Mouse (Mus musculus) limb, embryonic 10.5 days (tissue): Measurements from ENCODE around the gene Hpse2. TPM values are rescaled to one million over a fixed set of nuclear protein-coding genes. Genes with fewer than 3 reads are reported as not detected.
A peak's percentile ranks its signal among the peaks of the same experiment; 100 is the strongest.

Experiments
- DNase-seq: peaks from one replicate; pipeline ENCODE4 v3.0.0-alpha.2; 2017; ENCODE audit warnings: low spot score
- H3K27ac ChIP-seq: fragments of 300-500 bp; sonication (generic); 2 replicates; pipeline ENCODE4 v1.5.1; 2016; ENCODE audit warnings: mild to moderate bottlenecking
- H3K27me3 ChIP-seq: fragments of 300-500 bp; sonication (generic); 2 replicates; pipeline ENCODE4 v1.6.1; 2016; ENCODE audit warnings: low read depth, mild to moderate bottlenecking; ENCODE audit not compliant: poor library complexity, severe bottlenecking
- H3K36me3 ChIP-seq: fragments of 300-500 bp; sonication (generic); 2 replicates; pipeline ENCODE4 v1.6.1; 2016; ENCODE audit warnings: mild to moderate bottlenecking, moderate library complexity
- H3K4me1 ChIP-seq: fragments of 300-500 bp; sonication (generic); 2 replicates; pipeline ENCODE4 v1.6.1; 2016
- H3K4me3 ChIP-seq: fragments of 300-500 bp; sonication (generic); 2 replicates; pipeline ENCODE4 v1.5.1; 2016; ENCODE audit warnings: mild to moderate bottlenecking, moderate library complexity
- H3K9me3 ChIP-seq: fragments of 300-500 bp; sonication (generic); replicated peaks from 2 replicates; pipeline ENCODE4 v1.6.1; 2016; ENCODE audit warnings: mild to moderate bottlenecking
- WGBS: fragments of 180-500 bp; shearing (Covaris S2); methylation state at CpG from one replicate; pipeline ENCODE4 v1.1.7; 2016; 5-methylcytosine and 5-hydroxymethylcytosine counted together
- polyA plus RNA-seq: library from polyadenylated mRNA; unstranded; fragments of >200 nt; fragmentation: Nextera tagmentation; extraction: Ambion mirVana; gene quantifications from 2 replicates; pipeline ENCODE4 v1.2.1, GENCODE M21; 2016

Gene Hpse2
- polyA plus RNA-seq, 1 experiment from 2014 or later, result 6.0 TPM

DNA sequence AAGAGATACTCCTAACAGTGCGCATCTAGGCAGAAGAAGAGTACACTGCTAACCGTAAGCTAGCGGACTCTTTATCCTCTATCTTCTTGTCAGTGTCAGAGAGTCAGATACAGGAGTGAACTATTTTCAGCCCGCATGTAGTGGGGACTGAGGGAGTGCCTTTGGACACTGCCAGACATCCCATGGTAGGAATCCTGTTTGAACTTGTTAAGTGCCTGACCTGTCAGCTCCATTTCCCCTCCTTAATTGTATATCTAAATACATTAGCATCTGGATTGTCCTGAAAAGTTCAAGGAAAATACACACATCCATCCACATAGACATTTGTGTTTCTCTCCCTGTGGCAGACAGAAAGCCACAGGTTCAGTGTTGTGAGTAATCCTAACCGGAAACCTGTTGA lies 531.1 kb downstream of the Hpse2 start:
- Histone ChIP-seq H3K36me3 (no peaks in the 10 kb centered on the region), H3K27me3 (no peaks in the 10 kb centered on the region), H3K4me1 (no peaks in the 10 kb centered on the region), H3K27ac (no peak overlapping the region), H3K9me3 (no peaks in the 10 kb centered on the region), H3K4me3 (no peak overlapping the region)
- WGBS, result 87% methylated on average over 5 of the region's 5 CpGs
- DNase-seq, result peak; percentile 20

DNA sequence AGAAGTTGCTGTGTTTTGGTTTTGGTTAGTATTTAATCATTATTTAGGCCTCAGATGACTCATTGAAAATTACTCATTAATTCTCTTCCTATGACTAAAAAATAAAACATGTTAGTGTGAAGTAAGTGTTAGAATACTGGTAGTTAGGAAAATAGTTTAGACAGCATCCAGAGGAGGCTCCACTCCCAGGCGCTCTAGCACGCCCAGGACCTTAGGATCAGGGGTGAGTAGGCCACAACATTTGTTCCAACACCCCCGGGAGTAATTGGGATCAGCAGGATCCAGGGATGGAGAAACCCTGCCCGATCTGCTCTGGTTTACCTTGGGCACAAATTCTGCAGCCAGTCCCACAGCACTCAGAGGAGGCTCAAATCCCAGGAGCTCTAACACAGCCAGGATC lies 532.5 kb downstream of the Hpse2 start:
- Histone ChIP-seq H3K4me3 (no peak overlapping the region), H3K36me3 (no peaks in the 10 kb centered on the region), H3K27me3 (no peaks in the 10 kb centered on the region), H3K27ac (no peak overlapping the region), H3K9me3 (no peaks in the 10 kb centered on the region), H3K4me1 (no peaks in the 10 kb centered on the region)
- peak; percentile 24 for DNase-seq
- 85% methylated on average over 4 of the region's 4 CpGs for WGBS

- Histone ChIP-seq H3K36me3 (no peaks in the 10 kb centered on the region), H3K9me3 (no peaks in the 10 kb centered on the region), H3K27me3 (no peaks in the 10 kb centered on the region), H3K27ac (no peak overlapping the region), H3K4me3 (no peak overlapping the region), H3K4me1 (peaks cover 2% of the 10 kb centered on the region; the same call in 1 of the 2 replicates)
- peak; percentile 16 for DNase-seq
- 81% methylated on average over 5 of the region's 5 CpGs for WGBS
These were observed 537.7 kb downstream of the Hpse2 start for GRCm38 (mm10) chr19:42850444-42850843.

- H3K27ac ChIP-seq, result no peak overlapping the region
- no peak overlapping the region for H3K4me3 ChIP-seq
- peaks cover 4% of the 10 kb centered on the region; the same call in 1 of the 2 replicates for H3K4me1 ChIP-seq
- DNase-seq, result no peak
- no peaks in the 10 kb centered on the region for H3K27me3 ChIP-seq
- 88% methylated on average over 4 of the region's 4 CpGs for WGBS
- H3K36me3 ChIP-seq, result no peaks in the 10 kb centered on the region
- H3K9me3 ChIP-seq, result no peaks in the 10 kb centered on the region
These were observed 548.4 kb downstream of the Hpse2 start for GRCm38 (mm10) chr19:42839621-42840294.

DNA sequence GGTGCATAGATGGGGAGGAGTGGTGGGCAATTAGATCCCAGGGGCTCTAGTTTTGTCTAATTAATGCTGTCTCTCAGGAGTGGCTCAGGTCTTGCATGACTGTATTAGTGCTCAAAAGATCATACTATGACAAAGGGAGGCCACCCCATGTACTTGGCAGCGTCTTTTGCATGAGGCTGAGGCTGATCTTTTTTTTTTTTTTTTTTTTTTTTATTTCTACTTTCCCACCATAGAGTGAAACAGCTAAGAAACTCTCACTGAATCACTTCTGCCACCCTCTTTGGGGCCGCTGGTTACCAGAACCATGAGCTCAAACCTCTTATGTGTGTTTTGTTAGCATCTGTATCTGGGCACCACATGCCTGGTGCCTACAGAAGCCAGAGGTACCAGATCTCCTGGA lies 549.0 kb downstream of the Hpse2 start:
- DNase-seq, result no peak
- Histone ChIP-seq H3K27ac (no peak overlapping the region), H3K36me3 (no peaks in the 10 kb centered on the region), H3K27me3 (no peaks in the 10 kb centered on the region), H3K9me3 (no peaks in the 10 kb centered on the region), H3K4me1 (peaks cover 4% of the 10 kb centered on the region; the same call in 1 of the 2 replicates), H3K4me3 (no peak overlapping the region)
- WGBS, result 91% methylated on average over 2 of the region's 2 CpGs

- H3K36me3 ChIP-seq, result no peaks in the 10 kb centered on the region
- H3K9me3 ChIP-seq, result no peaks in the 10 kb centered on the region
- no peak overlapping the region for H3K27ac ChIP-seq
- 82% methylated on average over 2 of the region's 2 CpGs for WGBS
- H3K4me3 ChIP-seq, result no peak overlapping the region
- no peak for DNase-seq
- no peaks in the 10 kb centered on the region for H3K27me3 ChIP-seq
- peaks cover 4% of the 10 kb centered on the region; the same call in 1 of the 2 replicates for H3K4me1 ChIP-seq
These were observed 549.9 kb downstream of the Hpse2 start for GRCm38 (mm10) chr19:42838271-42838670.

GRCm38 (mm10) chr19:42837591-42837990 lies 550.6 kb downstream of the Hpse2 start:
- H3K4me3 ChIP-seq, result no peak overlapping the region
- no peak for DNase-seq
- H3K27ac ChIP-seq, result no peak overlapping the region
- H3K27me3 ChIP-seq, result no peaks in the 10 kb centered on the region
- peaks cover 4% of the 10 kb centered on the region; the same call in 1 of the 2 replicates for H3K4me1 ChIP-seq
- 93% methylated on average over 10 of the region's 10 CpGs for WGBS
- H3K9me3 ChIP-seq, result no peaks in the 10 kb centered on the region
- H3K36me3 ChIP-seq, result no peaks in the 10 kb centered on the region

- Histone ChIP-seq H3K4me1 (no peaks in the 10 kb centered on the region), H3K27me3 (no peaks in the 10 kb centered on the region), H3K27ac (no peak overlapping the region), H3K9me3 (no peaks in the 10 kb centered on the region), H3K4me3 (no peak overlapping the region), H3K36me3 (no peaks in the 10 kb centered on the region)
- no peak for DNase-seq
- WGBS, result 86% methylated on average over 7 of the region's 7 CpGs
These were observed 555.0 kb downstream of the Hpse2 start for GRCm38 (mm10) chr19:42833126-42833525.

- Histone ChIP-seq H3K27me3 (no peaks in the 10 kb centered on the region), H3K4me1 (no peaks in the 10 kb centered on the region), H3K9me3 (no peaks in the 10 kb centered on the region), H3K4me3 (no peak overlapping the region), H3K27ac (no peak overlapping the region), H3K36me3 (no peaks in the 10 kb centered on the region)
- DNase-seq, result no peak
- WGBS, result 95% methylated on average over 2 of the region's 2 CpGs
These were observed 555.9 kb downstream of the Hpse2 start for GRCm38 (mm10) chr19:42832251-42832650.

- Histone ChIP-seq H3K4me1 (no peaks in the 10 kb centered on the region), H3K9me3 (no peaks in the 10 kb centered on the region), H3K4me3 (no peak overlapping the region), H3K27ac (no peak overlapping the region), H3K27me3 (no peaks in the 10 kb centered on the region), H3K36me3 (no peaks in the 10 kb centered on the region)
- no peak for DNase-seq
- WGBS, result 75% methylated on average over 4 of the region's 4 CpGs
These were observed 559.0 kb downstream of the Hpse2 start for GRCm38 (mm10) chr19:42829196-42829595.

DNA sequence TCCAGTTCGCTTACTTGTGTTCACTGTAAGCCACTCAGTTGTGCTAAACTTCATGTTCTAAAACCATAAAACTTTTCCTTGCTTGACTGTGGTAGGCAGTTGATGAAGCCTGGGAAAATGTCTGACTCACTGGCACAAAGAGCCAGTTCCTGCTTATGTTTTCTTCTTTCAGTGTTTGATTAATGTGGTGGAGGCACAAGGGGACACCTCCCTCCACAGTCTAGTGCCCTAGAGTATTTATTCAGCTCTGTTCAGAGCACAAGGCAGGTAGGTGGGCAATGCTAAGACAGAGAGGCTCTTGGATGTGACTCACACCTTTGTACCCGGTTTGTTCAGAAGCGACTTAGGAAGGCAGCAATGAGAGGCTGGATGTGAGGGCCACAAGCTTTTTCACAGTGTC lies 560.3 kb downstream of the Hpse2 start:
- DNase-seq, result no peak
- Histone ChIP-seq H3K27me3 (no peaks in the 10 kb centered on the region), H3K9me3 (no peaks in the 10 kb centered on the region), H3K4me1 (no peaks in the 10 kb centered on the region), H3K27ac (no peak overlapping the region), H3K4me3 (no peak overlapping the region), H3K36me3 (no peaks in the 10 kb centered on the region)
- WGBS, result 86% methylated on average over 3 of the region's 3 CpGs

DNA sequence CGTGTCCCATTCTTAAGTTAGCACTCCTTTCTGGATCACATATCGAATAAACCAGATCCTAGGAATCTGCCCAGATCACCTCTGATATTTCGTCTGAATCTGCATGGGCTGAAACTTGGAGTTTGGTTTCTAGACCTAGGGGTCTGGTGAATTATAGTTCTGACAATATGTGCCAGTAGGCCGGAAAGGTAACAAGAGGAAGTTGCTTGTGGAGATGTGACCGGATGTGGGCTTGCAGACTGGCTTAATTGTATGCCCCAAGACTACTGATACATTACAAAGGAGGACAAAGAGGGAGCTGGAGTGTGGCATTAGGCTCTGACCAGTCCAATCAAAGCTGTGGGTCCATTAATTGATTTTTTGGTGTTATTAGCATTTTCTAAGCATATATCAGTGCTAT lies 568.0 kb downstream of the Hpse2 start:
- WGBS, result 94% methylated on average over 5 of the region's 5 CpGs
- no peak for DNase-seq

DNA sequence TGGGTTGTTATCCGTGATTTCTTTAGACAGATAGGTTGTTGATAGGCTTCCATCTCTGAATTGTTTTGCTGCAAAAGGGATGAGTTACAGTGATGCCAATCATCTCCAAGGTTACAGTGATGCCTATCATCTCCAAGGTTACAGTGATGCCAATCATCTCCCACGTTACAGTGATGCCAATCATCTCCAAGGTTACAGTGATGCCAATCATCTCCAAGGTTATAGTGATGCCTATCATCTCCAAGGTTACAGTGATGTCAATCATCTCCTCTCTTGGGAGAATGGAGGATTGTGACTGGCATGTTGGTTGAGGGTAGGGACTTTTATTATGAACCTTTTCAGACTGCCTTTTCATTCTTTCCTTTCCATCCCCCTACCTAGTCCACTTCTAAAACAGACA lies 570.4 kb downstream of the Hpse2 start:
- 88% methylated on average over 2 of the region's 2 CpGs for WGBS
- DNase-seq, result no peak
- no peak overlapping the region for H3K4me3 ChIP-seq
- H3K27me3 ChIP-seq, result no peaks in the 10 kb centered on the region
- H3K36me3 ChIP-seq, result no peaks in the 10 kb centered on the region
- H3K27ac ChIP-seq, result no peak overlapping the region
- H3K4me1 ChIP-seq, result peaks cover 3% of the 10 kb centered on the region; the same call in 1 of the 2 replicates
- no peaks in the 10 kb centered on the region for H3K9me3 ChIP-seq

More for the DNA sequence above, 568.0 kb downstream of the Hpse2 start:
- Histone ChIP-seq H3K4me3 (no peak overlapping the region), H3K9me3 (no peaks in the 10 kb centered on the region), H3K4me1 (peaks cover 3% of the 10 kb centered on the region; the same call in 1 of the 2 replicates), H3K27me3 (no peaks in the 10 kb centered on the region), H3K36me3 (no peaks in the 10 kb centered on the region), H3K27ac (no peak overlapping the region)

DNA sequence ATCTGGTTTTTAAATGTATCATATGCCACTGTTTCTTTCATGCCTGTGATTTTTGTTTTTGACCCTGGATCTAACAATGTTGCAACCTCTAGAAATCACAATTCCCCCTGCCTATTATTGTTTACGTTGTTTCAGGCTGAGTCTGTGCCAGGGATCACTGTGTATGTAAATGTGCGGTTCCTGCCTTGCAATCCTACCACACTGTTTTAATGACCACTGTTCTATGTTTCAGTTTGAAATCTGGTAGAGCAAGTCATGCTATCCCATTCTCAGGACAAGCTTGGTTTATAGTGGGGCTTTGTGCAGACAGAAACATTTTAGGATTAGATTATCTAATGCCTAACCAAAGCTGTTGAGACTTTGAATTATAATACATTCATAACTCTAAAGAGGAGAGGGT lies 571.9 kb downstream of the Hpse2 start:
- Histone ChIP-seq H3K27ac (no peak overlapping the region), H3K36me3 (no peaks in the 10 kb centered on the region), H3K4me3 (no peak overlapping the region), H3K9me3 (no peaks in the 10 kb centered on the region), H3K27me3 (no peaks in the 10 kb centered on the region), H3K4me1 (no peaks in the 10 kb centered on the region)
- 94% methylated on average over 2 of the region's 2 CpGs for WGBS
- DNase-seq, result no peak
